In genomic region chr13:29943541-29944039, GRCm38 (mm10) we compare ENCODE assay signal across 17 mouse cellular contexts. TPM values are rescaled to one million over a fixed set of nuclear protein-coding genes. Genes with fewer than 3 reads are reported as not detected.
DNase-seq lines count a peak whose midpoint lies in the region; ATAC-seq and TF ChIP-seq lines count a peak whose summit lies in the region.
"Had no signal": no experiment of that assay in that cellular context is flagged by ENCODE, and none has a peak within 500 bp of the region (broad histone marks: within the 10 kb centered on the region; RNA-seq: fewer than 3 reads in every experiment).

No protein-coding gene starts in this region.

- peak overlapping the region; percentile 30; the same call in 1 of the 2 replicates for H3K27ac ChIP-seq in forebrain, embryonic 14.5 days (ENCODE audit: low read depth, low read length)
- no peak overlapping the region for H3K27ac ChIP-seq in forebrain, embryonic 11.5 days (ENCODE audit: low read depth, low read length)
- H3K27ac ChIP-seq in hindbrain, postnatal 0 days: no peak overlapping the region
- no peak overlapping the region for H3K27ac ChIP-seq in hindbrain, embryonic 13.5 days
- peak overlapping the region; percentile 23 for H3K27ac ChIP-seq in embryonic fibroblast, embryonic 13.5 days (ENCODE audit: insufficient read depth, low read length)
- H3K27ac ChIP-seq: left cerebral cortex, adult 2 months; limb, embryonic 12.5 days; midbrain, embryonic 10.5 days; neural tube, embryonic 15.5 days had no signal

- no peak for TF ChIP-seq CTCF in hindbrain, postnatal 0 days (IDR thresholded peaks at IDR 0.05; ENCODE audit: low read depth)
- no peak for TF ChIP-seq CTCF in embryonic fibroblast, embryonic 13.5 days (IDR thresholded peaks at IDR 0.05; ENCODE audit: borderline replicate concordance, insufficient read depth, low read length)

- H3K9me3 ChIP-seq in forebrain, embryonic 14.5 days (replicated peaks; ENCODE audit: control insufficient read depth, low read length): no peaks in the 10 kb centered on the region
- no peaks in the 10 kb centered on the region for H3K9me3 ChIP-seq in forebrain, embryonic 11.5 days (ENCODE audit: control insufficient read depth, low read length)
- no peaks in the 10 kb centered on the region for H3K9me3 ChIP-seq in hindbrain, postnatal 0 days (ENCODE audit: low read length)
- no peaks in the 10 kb centered on the region for H3K9me3 ChIP-seq in hindbrain, embryonic 13.5 days
- H3K9me3 ChIP-seq: G1E; limb, embryonic 12.5 days; midbrain, embryonic 10.5 days; neural tube, embryonic 15.5 days had no signal

- H3K4me2 ChIP-seq in forebrain, embryonic 14.5 days (ENCODE audit: low read length): no peak overlapping the region
- no peak overlapping the region for H3K4me2 ChIP-seq in forebrain, embryonic 11.5 days (ENCODE audit: low read depth, low read length, severe bottlenecking)
- H3K4me2 ChIP-seq in hindbrain, postnatal 0 days (ENCODE audit: low read depth, low read length): no peak overlapping the region
- H3K4me2 ChIP-seq in hindbrain, embryonic 13.5 days: no peak overlapping the region
- H3K4me2 ChIP-seq: limb, embryonic 12.5 days; neural tube, embryonic 15.5 days had no signal

- ATAC-seq in forebrain, embryonic 14.5 days: 0 out of 2 replicates have a peak, but pooled peaks have one; percentile 22
- ATAC-seq in forebrain, embryonic 11.5 days (replicated peaks; ENCODE audit: low FRiP score): no peak
- ATAC-seq in hindbrain, postnatal 0 days: no peak
- ATAC-seq in hindbrain, embryonic 13.5 days (ENCODE audit: low FRiP score): no peak
- ATAC-seq: liver, postnatal 0 days had no signal

- 75% methylated on average over 3 of the region's 3 CpGs for WGBS in forebrain, embryonic 14.5 days
- WGBS in forebrain, embryonic 11.5 days: 88% methylated on average over 3 of the region's 3 CpGs
- WGBS in hindbrain, postnatal 0 days: 64% methylated on average over 3 of the region's 3 CpGs
- 72% methylated on average over 3 of the region's 3 CpGs for WGBS in hindbrain, embryonic 13.5 days

- peak; percentile 21 for DNase-seq in forebrain, embryonic 14.5 days (ENCODE audit: low spot score)
- no peak for DNase-seq in forebrain, embryonic 11.5 days (ENCODE audit: low spot score)
- peak; percentile 10 for DNase-seq in hindbrain, postnatal 0 days (ENCODE audit: low spot score)
- DNase-seq in brain, adult 2 months (ENCODE audit: low read depth, low spot score): peak; percentile 33
- DNase-seq in adrenal gland, postnatal 36 days: no peak
- DNase-seq: adrenal gland, adult 8-10 months; gastrocnemius, postnatal 25 days; heart, postnatal 10 days; liver, postnatal 0 days; thymus, postnatal 36 days had no signal

- no peak overlapping the region for H3K4me3 ChIP-seq in forebrain, embryonic 14.5 days (ENCODE audit: low read depth, low read length)
- H3K4me3 ChIP-seq in forebrain, embryonic 11.5 days (ENCODE audit: low read depth, low read length): no peak overlapping the region
- H3K4me3 ChIP-seq in hindbrain, postnatal 0 days (ENCODE audit: low read length): no peak overlapping the region
- H3K4me3 ChIP-seq in hindbrain, embryonic 13.5 days: no peak overlapping the region
- no peak overlapping the region for H3K4me3 ChIP-seq in embryonic fibroblast, embryonic 13.5 days (ENCODE audit: insufficient read depth, low read length)
- H3K4me3 ChIP-seq: left cerebral cortex, adult 2 months; limb, embryonic 12.5 days; midbrain, embryonic 10.5 days; neural tube, embryonic 15.5 days had no signal

- no peak overlapping the region for H3K9ac ChIP-seq in forebrain, embryonic 14.5 days (ENCODE audit: low read length)
- no peak overlapping the region for H3K9ac ChIP-seq in forebrain, embryonic 11.5 days (ENCODE audit: low read length)
- no peak overlapping the region for H3K9ac ChIP-seq in hindbrain, postnatal 0 days (replicated peaks; ENCODE audit: low read length)
- no peak overlapping the region for H3K9ac ChIP-seq in hindbrain, embryonic 13.5 days
- H3K9ac ChIP-seq: limb, embryonic 12.5 days; liver, postnatal 0 days; neural tube, embryonic 15.5 days had no signal

- H3K4me1 ChIP-seq in forebrain, embryonic 14.5 days (ENCODE audit: control insufficient read depth, insufficient read depth, low read length): no peaks in the 10 kb centered on the region
- no peaks in the 10 kb centered on the region for H3K4me1 ChIP-seq in forebrain, embryonic 11.5 days (replicated peaks; ENCODE audit: control insufficient read depth, insufficient read depth, low read length)
- no peaks in the 10 kb centered on the region for H3K4me1 ChIP-seq in hindbrain, postnatal 0 days (ENCODE audit: insufficient read depth, low read length)
- no peaks in the 10 kb centered on the region; the same call in 1 of the 2 replicates for H3K4me1 ChIP-seq in hindbrain, embryonic 13.5 days (replicated peaks)
- peaks cover 6% of the 10 kb centered on the region; the same call in 1 of the 2 replicates for H3K4me1 ChIP-seq in embryonic fibroblast, embryonic 13.5 days (ENCODE audit: control insufficient read depth, insufficient read depth, low read length)
- H3K4me1 ChIP-seq: neural tube, embryonic 15.5 days had no signal

- no peaks in the 10 kb centered on the region for H3K27me3 ChIP-seq in forebrain, embryonic 14.5 days (replicated peaks; ENCODE audit: control insufficient read depth, insufficient read depth, low read length)
- H3K27me3 ChIP-seq in forebrain, embryonic 11.5 days (ENCODE audit: control insufficient read depth, insufficient read depth, low read length): no peaks in the 10 kb centered on the region
- no peaks in the 10 kb centered on the region for H3K27me3 ChIP-seq in hindbrain, postnatal 0 days (ENCODE audit: insufficient read depth, low read length)
- no peaks in the 10 kb centered on the region for H3K27me3 ChIP-seq in hindbrain, embryonic 13.5 days
- H3K27me3 ChIP-seq: limb, embryonic 12.5 days; neural tube, embryonic 15.5 days had no signal

- 0 out of 2 replicates have a peak, but pooled peaks cover 6% of the 10 kb centered on the region for H3K36me3 ChIP-seq in forebrain, embryonic 14.5 days (ENCODE audit: control insufficient read depth, insufficient read depth, low read length)
- H3K36me3 ChIP-seq in forebrain, embryonic 11.5 days (ENCODE audit: control insufficient read depth, insufficient read depth, low read length): no peaks in the 10 kb centered on the region; the same call in none of the 2 replicates
- H3K36me3 ChIP-seq in hindbrain, postnatal 0 days (ENCODE audit: insufficient read depth, low read length): no peaks in the 10 kb centered on the region
- 0 out of 2 replicates have a peak, but pooled peaks cover 3% of the 10 kb centered on the region for H3K36me3 ChIP-seq in hindbrain, embryonic 13.5 days
- H3K36me3 ChIP-seq: neural tube, embryonic 15.5 days had no signal

- TF ChIP-seq POLR2A in embryonic fibroblast, embryonic 13.5 days (IDR thresholded peaks at IDR 0.05; ENCODE audit: low read depth, low read length): no peak

RNA-seq across cellular contexts. Expression of gene E2f3, which starts 42.3 kb away (rescaled TPM):
- 6.3 and 6.5 TPM in 2 replicates for polyA plus RNA-seq in forebrain, embryonic 14.5 days (2014; fragmentation: Nextera tagmentation; extraction: Ambion mirVana)
- 22.7 and 23.1 TPM in 2 replicates for polyA plus RNA-seq in forebrain, embryonic 11.5 days (2014; fragmentation: Nextera tagmentation; extraction: Ambion mirVana)
- 9.5 and 12.4 TPM in 2 replicates for total RNA-seq in hindbrain, postnatal 0 days (2014; rRNA removed)
- polyA plus RNA-seq in hindbrain, postnatal 0 days (2015; fragmentation: Nextera tagmentation; extraction: Ambion mirVana): 3.5 and 3.8 TPM in 2 replicates
- polyA plus RNA-seq in hindbrain, embryonic 13.5 days (2015; fragmentation: Nextera tagmentation; extraction: Ambion mirVana): 4.9 and 5.3 TPM in 2 replicates
- polyA plus RNA-seq in embryonic fibroblast, embryonic 13.5 days (2011; ENCODE audit: insufficient read length, low read depth, missing spikeins): 26.9 and 31.2 TPM in 2 replicates
- total RNA-seq in adrenal gland, postnatal 36 days (2021): 10 to 100 TPM; 10.9 to 12.4 TPM

Comparison
In these comparisons a context has a peak if more than half of its experiments do, and no peak if none do; other contexts are left out.
1. DNase-seq: peak in forebrain, embryonic 14.5 days (single experiment), hindbrain, postnatal 0 days (single experiment) and brain, adult 2 months (single experiment); none in forebrain, embryonic 11.5 days (single experiment) and adrenal gland, postnatal 36 days (0 of 2).
2. H3K27ac ChIP-seq: peak in forebrain, embryonic 14.5 days (single experiment) and embryonic fibroblast, embryonic 13.5 days (single experiment); none in forebrain, embryonic 11.5 days (single experiment), hindbrain, postnatal 0 days (single experiment) and hindbrain, embryonic 13.5 days (single experiment).